Mouse (Mus musculus) stomach, postnatal 0 days (tissue): ENCODE measurements around the gene Oxsr1.

Source experiments
- CTCF ChIP-seq: IDR thresholded peaks from 2 replicates; pipeline ENCODE4 v1.5.1; 2016; ENCODE audit warnings: antibody characterized with exemption, low read depth, mild to moderate bottlenecking, moderate library complexity
- EP300 ChIP-seq: optimal IDR thresholded peaks from 2 replicates; pipeline ENCODE3; 2016; ENCODE audit warnings: antibody characterized with exemption

DNA sequence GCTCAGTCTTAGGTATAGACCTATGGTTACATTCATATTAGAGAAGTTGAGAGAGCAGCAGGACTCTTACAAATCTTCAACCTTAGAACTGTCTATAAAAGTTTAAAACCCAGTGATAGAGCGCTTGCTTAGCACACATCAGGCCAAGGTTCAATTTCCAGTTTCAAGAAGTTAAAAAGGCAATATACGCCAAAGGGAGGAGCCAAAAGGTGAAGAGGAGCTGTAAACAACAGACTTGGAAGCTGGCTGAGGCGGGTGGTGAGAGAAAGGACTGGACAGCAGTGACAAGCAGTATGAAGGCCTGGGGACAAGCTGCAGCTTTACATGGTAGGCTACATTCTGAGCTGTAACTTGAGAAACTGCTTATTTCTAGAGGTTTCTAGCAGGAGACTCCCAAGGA, 23.7 kb downstream of the Oxsr1 start:
- TF ChIP-seq CTCF (no peak), EP300 (no peak)
